Mouse (Mus musculus) lung, adult 10 weeks (tissue): ENCODE measurements around the gene Pigr. TPM values are rescaled to one million over a fixed set of nuclear protein-coding genes. Genes with fewer than 3 reads are reported as not detected.

Experiments used
- polyA plus RNA-seq: library from polyadenylated mRNA; stranded (reverse); fragments of 350-450 nt; fragmentation: Illumina TruSeq; extraction: RNeasy Lipid Tissue Mini Kit (QIAGEN cat#74804); gene quantifications from one replicate; pipeline ENCODE4 v1.2.3, GENCODE M21; 2014; ENCODE audit warnings: low read depth, low replicate concordance; ENCODE audit not compliant: insufficient read depth

Gene Pigr
- polyA plus RNA-seq: 19.6 TPM

GRCm38 (mm10) chr1:130826448-130826847, at the start of gene Pigr:
Gene Pigr (plus strand): TSS chr1:130826684.

GRCm38 (mm10) chr1:130800602-130801001, 25.9 kb upstream of the Pigr start, which contains the start of gene Fcamr:
Gene Fcamr (plus strand): TSS chr1:130800902.

GRCm38 (mm10) chr1:130865541-130866221, 39.2 kb downstream of the Pigr start, which contains the start of gene Fcmr:
Gene Fcmr (plus strand): TSS chr1:130865669.

GRCm38 (mm10) chr1:130887354-130887753, 60.9 kb downstream of the Pigr start, which contains the start of gene Il24:
Gene Il24 (minus strand): TSS chr1:130887454.

Other genes with a start within 250 kb of the Pigr start
- gene Zp3r, start 197.1 kb upstream of the Pigr start, polyA plus RNA-seq: not detected
- 0.18 TPM for gene C4bp, start 165.1 kb upstream of the Pigr start, polyA plus RNA-seq
- not detected for gene Gm29427, start 110.9 kb upstream of the Pigr start, polyA plus RNA-seq
- 2.7 TPM for gene Yod1, start 109.4 kb upstream of the Pigr start, polyA plus RNA-seq
- 8.9 TPM for gene Pfkfb2, start 97.4 kb upstream of the Pigr start, polyA plus RNA-seq
- 33.0 TPM for gene AA986860, start 94.7 kb upstream of the Pigr start, polyA plus RNA-seq
- 0.31 TPM for gene Fcamr, start 25.8 kb upstream of the Pigr start, polyA plus RNA-seq
- gene Fcmr, start 39.0 kb downstream of the Pigr start, polyA plus RNA-seq: 22.6 TPM
- not detected for gene Il24, start 60.8 kb downstream of the Pigr start, polyA plus RNA-seq
- gene Il20, start 84.8 kb downstream of the Pigr start, polyA plus RNA-seq: not detected
- gene Il19, start 113.4 kb downstream of the Pigr start, polyA plus RNA-seq: not detected
- 0.18 TPM for gene Il10, start 193.2 kb downstream of the Pigr start, polyA plus RNA-seq